Mouse (Mus musculus) small intestine, adult 2 months (tissue): ENCODE results near the gene Lst1. TPM values are rescaled to one million over a fixed set of nuclear protein-coding genes. Genes with fewer than 3 reads are reported as not detected.

Experiments used
- H3K27ac ChIP-seq: fragments of 200-500 bp; 2 replicates; pipeline ENCODE4 v1.5.1; 2012; ENCODE audit warnings: low read depth, low read length, control low read depth, inconsistent platforms; ENCODE audit not compliant: insufficient read depth
- H3K27me3 ChIP-seq: fragments of 200-500 bp; 2 replicates; pipeline ENCODE4 v1.6.1; 2012; ENCODE audit warnings: mild to moderate bottlenecking, moderate library complexity, low read length, inconsistent platforms; ENCODE audit not compliant: control insufficient read depth, insufficient read depth
- H3K36me3 ChIP-seq: fragments of 200-500 bp; 2 replicates; pipeline ENCODE4 v1.6.1; 2012; ENCODE audit warnings: mild to moderate bottlenecking, low read length, control low read depth, inconsistent platforms; ENCODE audit not compliant: control insufficient read depth, insufficient read depth
- H3K4me1 ChIP-seq: fragments of 200-500 bp; 2 replicates; pipeline ENCODE4 v1.6.1; 2012; ENCODE audit warnings: low read length, inconsistent platforms, mixed read lengths; ENCODE audit not compliant: control insufficient read depth, insufficient read depth, insufficient read length
- H3K4me3 ChIP-seq: fragments of 200-500 bp; 2 replicates; pipeline ENCODE4 v1.5.1; 2012; ENCODE audit warnings: low read depth, mild to moderate bottlenecking, control low read depth, inconsistent platforms, low read length, moderate library complexity
- CTCF ChIP-seq: fragments of 200-500 bp; IDR thresholded peaks from 2 replicates; pipeline ENCODE4 v1.5.1; 2012; ENCODE audit warnings: low read depth, mild to moderate bottlenecking, control low read depth, inconsistent platforms, low read length, moderate library complexity, mixed read lengths; ENCODE audit not compliant: insufficient replicate concordance, insufficient read length; ENCODE audit errors: extremely low read depth
- POLR2A ChIP-seq: fragments of 200-500 bp; IDR thresholded peaks from 2 replicates; pipeline ENCODE4 v1.6.1; 2012; ENCODE audit warnings: low read depth, mild to moderate bottlenecking, control low read depth, inconsistent platforms, low read length, moderate library complexity
- WGBS: fragments of 180-500 bp; shearing (Covaris S2); methylation state at CpG from one replicate; pipeline ENCODE4 v1.1.7; 2018; 5-methylcytosine and 5-hydroxymethylcytosine counted together
- polyA plus RNA-seq: library from polyadenylated mRNA; depleted of rRNA; stranded (reverse); fragments of >200 nt; gene quantifications from 2 replicates; pipeline ENCODE4 v1.2.3, GENCODE M21; 2012; rRNA removed

Gene Lst1
- polyA plus RNA-seq, 1 experiment, result 18.8 TPM

GRCm38 (mm10) chr17:35147348-35147747 lies 40.9 kb downstream of the Lst1 start:
- 54% methylated on average over 3 of the region's 3 CpGs for WGBS
- TF ChIP-seq CTCF (no peak), POLR2A (no peak)
- Histone ChIP-seq H3K27ac (no peak overlapping the region), H3K36me3 (peaks cover 89% of the 10 kb centered on the region), H3K4me3 (no peak overlapping the region), H3K4me1 (no peaks in the 10 kb centered on the region), H3K27me3 (no peaks in the 10 kb centered on the region)

- Histone ChIP-seq H3K27ac (no peak overlapping the region), H3K4me1 (no peaks in the 10 kb centered on the region), H3K36me3 (peaks cover 90% of the 10 kb centered on the region), H3K27me3 (no peaks in the 10 kb centered on the region), H3K4me3 (no peak overlapping the region)
- TF ChIP-seq POLR2A, result no peak
- no peak for TF ChIP-seq CTCF
- 80% methylated on average over 5 of the region's 5 CpGs for WGBS
Measured at GRCm38 (mm10) chr17:35146139-35146538, 42.1 kb downstream of the Lst1 start.

GRCm38 (mm10) chr17:35141971-35142370 lies 46.3 kb downstream of the Lst1 start:
- TF ChIP-seq CTCF (no peak), POLR2A (no peak)
- Histone ChIP-seq H3K36me3 (peaks cover 83% of the 10 kb centered on the region), H3K27me3 (no peaks in the 10 kb centered on the region), H3K4me3 (no peak overlapping the region), H3K4me1 (0 out of 2 replicates have a peak, but pooled peaks cover 2% of the 10 kb centered on the region), H3K27ac (no peak overlapping the region)
- WGBS, result 83% methylated on average over 6 of the region's 6 CpGs

DNA sequence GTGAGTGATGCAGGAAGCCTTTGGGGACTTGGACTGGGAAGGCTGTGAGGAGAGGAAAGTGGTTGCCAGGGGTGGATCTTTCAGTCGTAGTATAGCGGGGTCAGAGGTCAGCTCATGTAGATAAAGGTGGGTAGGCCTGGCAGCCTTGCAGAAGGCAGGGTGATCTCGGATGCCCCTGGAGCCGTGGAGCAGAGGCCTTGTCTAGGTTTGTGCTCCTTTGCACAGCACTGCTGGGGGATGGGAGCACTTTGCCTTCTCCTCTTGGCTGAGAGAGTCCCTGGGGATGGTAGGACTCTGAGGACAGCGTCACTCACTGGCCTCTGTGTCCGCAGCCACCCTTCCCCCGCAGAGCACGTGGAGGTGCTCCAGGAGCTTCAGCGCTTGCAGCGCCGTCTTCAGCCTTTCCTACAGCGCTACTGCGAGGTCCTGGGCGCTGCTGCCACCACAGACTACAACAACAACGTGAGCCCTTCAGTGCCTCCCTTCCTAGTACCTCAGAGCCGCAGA lies 47.7 kb downstream of the Lst1 start:
- WGBS, result 73% methylated on average over 16 of the region's 16 CpGs
- peaks cover 68% of the 10 kb centered on the region for H3K36me3 ChIP-seq
- no peak for TF ChIP-seq CTCF
- TF ChIP-seq POLR2A, result no peak
- H3K4me3 ChIP-seq, result no peak overlapping the region
- H3K4me1 ChIP-seq, result peaks cover 4% of the 10 kb centered on the region; the same call in 1 of the 2 replicates
- H3K27me3 ChIP-seq, result no peaks in the 10 kb centered on the region
- no peak overlapping the region for H3K27ac ChIP-seq

DNA sequence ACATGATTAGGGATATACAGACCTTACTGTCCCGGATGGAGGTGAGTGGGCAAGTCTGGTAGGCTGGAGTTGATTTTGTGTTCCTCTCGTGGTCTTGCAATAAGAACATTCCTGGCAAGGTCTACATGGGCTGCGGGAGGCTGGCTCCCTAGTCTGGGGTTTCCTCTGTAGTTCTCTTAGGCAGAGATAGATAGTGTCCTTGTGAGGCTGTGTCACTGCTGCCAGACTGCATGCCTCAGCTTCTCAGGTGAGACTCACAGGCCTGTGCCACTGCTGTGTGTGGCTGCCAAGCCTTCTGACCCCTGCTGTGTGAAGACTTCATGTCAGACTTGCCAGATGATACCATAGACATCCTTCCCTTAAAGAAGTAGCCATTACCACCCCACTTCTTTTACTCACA lies 49.0 kb downstream of the Lst1 start:
- Histone ChIP-seq H3K4me1 (peaks cover 4% of the 10 kb centered on the region; the same call in 1 of the 2 replicates), H3K27ac (no peak overlapping the region), H3K4me3 (no peak overlapping the region), H3K36me3 (peaks cover 56% of the 10 kb centered on the region), H3K27me3 (no peaks in the 10 kb centered on the region)
- TF ChIP-seq CTCF, result no peak
- no peak for TF ChIP-seq POLR2A
- 89% methylated on average over 3 of the region's 3 CpGs for WGBS

DNA sequence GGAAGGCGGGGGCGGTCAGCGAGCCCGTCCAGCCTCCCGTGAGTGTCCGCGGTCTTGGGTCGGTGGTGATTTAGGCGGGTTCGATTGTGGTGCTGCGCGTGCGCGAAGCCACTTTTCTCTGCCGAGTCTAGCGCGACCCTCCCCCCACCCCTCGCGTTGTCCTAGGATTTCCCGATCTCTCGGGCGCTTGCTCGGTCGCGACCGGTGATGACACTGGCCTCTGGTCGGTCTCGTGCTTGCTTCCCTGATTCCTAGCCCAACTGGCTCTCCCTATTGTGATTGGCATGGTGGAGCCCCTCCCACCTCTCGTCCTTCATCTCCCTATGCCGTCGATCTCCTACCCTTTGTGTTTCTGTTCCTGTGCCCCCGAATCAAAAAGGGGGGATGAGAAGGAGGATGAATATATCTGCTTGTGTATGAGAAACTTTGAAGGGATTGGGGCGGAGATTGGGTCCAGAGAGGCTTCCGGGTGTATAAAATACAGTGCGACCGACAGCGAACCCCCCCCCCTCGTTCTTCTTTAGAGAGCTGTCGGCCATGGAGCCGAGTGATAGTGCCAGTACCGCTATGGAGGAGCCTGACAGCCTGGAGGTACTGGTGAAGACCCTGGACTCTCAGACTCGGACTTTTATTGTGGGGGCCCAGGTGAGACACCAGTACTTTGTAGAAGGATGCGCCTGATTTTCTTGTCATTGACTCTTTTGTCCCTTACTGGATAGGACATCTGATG lies 52.5 kb downstream of the Lst1 start:
- TF ChIP-seq POLR2A (0 out of 2 replicates have a peak, but pooled peaks have one; percentile 5), CTCF (no peak)
- peaks cover 4% of the 10 kb centered on the region; the same call in 1 of the 2 replicates for H3K4me1 ChIP-seq
- WGBS, result 1% methylated on average over 43 of the region's 43 CpGs
- H3K36me3 ChIP-seq, result peaks cover 25% of the 10 kb centered on the region
- H3K27me3 ChIP-seq, result no peaks in the 10 kb centered on the region
- H3K4me3 ChIP-seq, result peak overlapping the region; percentile 67
- H3K27ac ChIP-seq, result peak overlapping the region; percentile 95

Other genes with a start within 250 kb of the Lst1 start
- 17.1 and 19.8 TPM in 2 replicates for gene Hspa1b, start 229.2 kb downstream of the Lst1 start, polyA plus RNA-seq
- gene Gm20481, start 218.5 kb downstream of the Lst1 start, polyA plus RNA-seq, result not detected in 2 replicates
- gene Hspa1a, start 216.3 kb downstream of the Lst1 start, polyA plus RNA-seq, result 8.9 and 9.3 TPM in 2 replicates
- gene Hspa1l, start 215.7 kb downstream of the Lst1 start, polyA plus RNA-seq, result 0.06 and 0.14 TPM in 2 replicates
- gene Lsm2, start 206.6 kb downstream of the Lst1 start, polyA plus RNA-seq, result 51.7 and 82.1 TPM in 2 replicates
- 123 and 182 TPM in 2 replicates for gene Vars, start 187.5 kb downstream of the Lst1 start, polyA plus RNA-seq
- gene Vwa7, start 171.9 kb downstream of the Lst1 start, polyA plus RNA-seq, result 0.82 and 1.2 TPM in 2 replicates
- 0.87 and 1.0 TPM in 2 replicates for gene Sapcd1, start 160.4 kb downstream of the Lst1 start, polyA plus RNA-seq
- gene Msh5, start 141.7 kb downstream of the Lst1 start, polyA plus RNA-seq, result 2.2 and 2.3 TPM in 2 replicates
- gene Clic1, start 138.5 kb downstream of the Lst1 start, polyA plus RNA-seq, result 134 and 219 TPM in 2 replicates
- 8.5 and 14.5 TPM in 2 replicates for gene Ddah2, start 129.4 kb downstream of the Lst1 start, polyA plus RNA-seq
- 9.3 and 9.9 TPM in 2 replicates for gene Ly6g6c, start 123.1 kb downstream of the Lst1 start, polyA plus RNA-seq
- 0.28 and 0.39 TPM in 2 replicates for gene Mpig6b, start 122.3 kb downstream of the Lst1 start, polyA plus RNA-seq
- 1.3 and 19.4 TPM in 2 replicates for gene Ly6g6e, start 111.5 kb downstream of the Lst1 start, polyA plus RNA-seq
- 7.2 and 10.7 TPM in 2 replicates for gene Ly6g6d, start 110.4 kb downstream of the Lst1 start, polyA plus RNA-seq
- gene Ly6g6f, start 102.8 kb downstream of the Lst1 start, polyA plus RNA-seq, result 1.2 and 3.8 TPM in 2 replicates
- gene Abhd16a, start 99.2 kb downstream of the Lst1 start, polyA plus RNA-seq, result 114 and 183 TPM in 2 replicates
- gene Ly6g5c, start 80.2 kb downstream of the Lst1 start, polyA plus RNA-seq, result not detected in 2 replicates
- gene Ly6g5b, start 73.0 kb downstream of the Lst1 start, polyA plus RNA-seq, result 0.76 and 1.4 TPM in 2 replicates
- gene Gpank1, start 67.0 kb downstream of the Lst1 start, polyA plus RNA-seq, result 10.5 and 25.3 TPM in 2 replicates
- 226 and 448 TPM in 2 replicates for gene Csnk2b, start 66.4 kb downstream of the Lst1 start, polyA plus RNA-seq
- 6.9 and 16.2 TPM in 2 replicates for gene D17H6S53E, start 62.1 kb downstream of the Lst1 start, polyA plus RNA-seq
- 0.15 and 0.25 TPM in 2 replicates for gene Apom, start 56.4 kb downstream of the Lst1 start, polyA plus RNA-seq
- gene Bag6, start 53.3 kb downstream of the Lst1 start, polyA plus RNA-seq, result 93.6 and 184 TPM in 2 replicates
- gene Prrc2a, start 23.5 kb downstream of the Lst1 start, polyA plus RNA-seq, result 177 and 352 TPM in 2 replicates
- 0.36 and 1.6 TPM in 2 replicates for gene Aif1, start 12.4 kb downstream of the Lst1 start, polyA plus RNA-seq
- gene Ltb, start 6.0 kb upstream of the Lst1 start, polyA plus RNA-seq, result 26.2 and 32.9 TPM in 2 replicates
- gene Tnf, start 13.6 kb upstream of the Lst1 start, polyA plus RNA-seq, result 0.94 and 1.8 TPM in 2 replicates
- 0.47 and 0.66 TPM in 2 replicates for gene Lta, start 16.9 kb upstream of the Lst1 start, polyA plus RNA-seq
- 0.22 TPM in 1 of 2 replicates, not detected in the other for gene Gm16181, start 32.4 kb upstream of the Lst1 start, polyA plus RNA-seq
- 1.0 and 2.8 TPM in 2 replicates for gene Atp6v1g2, start 45.2 kb upstream of the Lst1 start, polyA plus RNA-seq
- 13.7 and 36.3 TPM in 2 replicates for gene Nfkbil1, start 47.4 kb upstream of the Lst1 start, polyA plus RNA-seq
- 95.6 and 194 TPM in 2 replicates for gene Ddx39b, start 53.3 kb upstream of the Lst1 start, polyA plus RNA-seq
- 776 and 1,546 TPM in 2 replicates for gene H2-D1, start 74.3 kb upstream of the Lst1 start, polyA plus RNA-seq
- 36.3 and 83.4 TPM in 2 replicates for gene H2-Q1, start 132.0 kb upstream of the Lst1 start, polyA plus RNA-seq
- gene H2-Q2, start 153.8 kb upstream of the Lst1 start, polyA plus RNA-seq, result 554 and 1,052 TPM in 2 replicates
- 60.9 and 159 TPM in 2 replicates for gene H2-Q4, start 191.2 kb upstream of the Lst1 start, polyA plus RNA-seq
- gene H2-Q6, start 236.4 kb upstream of the Lst1 start, polyA plus RNA-seq, result 23.8 and 59.3 TPM in 2 replicates